Mouse (Mus musculus): ENCODE measurements at regions not wholly inside any gene's neighbourhood (a gene's known extent, or its start where the extent isn't known, plus 50 kb on each side); places are given as distances from the start of the nearest gene placed in this dataset.

- Histone ChIP-seq H3K4me1 (replicated peaks; ENCODE audit: control insufficient read depth, insufficient read depth, low read length) (no peaks in the 10 kb centered on the region), H3K4me2 (replicated peaks; ENCODE audit: low read depth) (no peak overlapping the region), H3K27me3 (replicated peaks; ENCODE audit: control insufficient read depth, insufficient read depth, low read length) (peaks cover 47% of the 10 kb centered on the region), H3K27ac (ENCODE audit: low read depth, low read length) (no peak overlapping the region), H3K9ac (ENCODE audit: low read depth, low read length) (no peak overlapping the region), H3K4me3 (ENCODE audit: low read depth, low read length) (no peak overlapping the region), H3K9me3 (ENCODE audit: control insufficient read depth) (no peaks in the 10 kb centered on the region), H3K36me3 (ENCODE audit: control insufficient read depth, insufficient read depth) (no peaks in the 10 kb centered on the region)
- ATAC-seq: no peak
- WGBS: 27% methylated on average over 13 of the region's 13 CpGs
- no peak for TF ChIP-seq CTCF (IDR thresholded peaks at IDR 0.05; ENCODE audit: low read depth)
Measured at GRCm38 (mm10) chr5:120304295-120304701, 127.2 kb upstream of the Lhx5 start.

GRCm38 (mm10) chr5:120312299-120312698 lies 119.2 kb upstream of the Lhx5 start:
- Histone ChIP-seq H3K4me2 (replicated peaks; ENCODE audit: low read depth) (no peak overlapping the region), H3K36me3 (ENCODE audit: control insufficient read depth, insufficient read depth) (no peaks in the 10 kb centered on the region), H3K27ac (ENCODE audit: low read depth, low read length) (no peak overlapping the region), H3K27me3 (replicated peaks; ENCODE audit: control insufficient read depth, insufficient read depth, low read length) (no peaks in the 10 kb centered on the region), H3K4me3 (ENCODE audit: low read depth, low read length) (no peak overlapping the region), H3K4me1 (replicated peaks; ENCODE audit: control insufficient read depth, insufficient read depth, low read length) (no peaks in the 10 kb centered on the region; the same call in 1 of the 2 replicates), H3K9ac (ENCODE audit: low read depth, low read length) (no peak overlapping the region), H3K9me3 (ENCODE audit: control insufficient read depth) (peaks cover 4% of the 10 kb centered on the region; the same call in 1 of the 2 replicates)
- WGBS: 87% methylated on average over 6 of the region's 6 CpGs
- peak; percentile 59 for TF ChIP-seq CTCF (IDR thresholded peaks at IDR 0.05; ENCODE audit: low read depth)
- ATAC-seq: no peak

GRCm38 (mm10) chr5:120313984-120314383 lies 117.5 kb upstream of the Lhx5 start:
- no peak for TF ChIP-seq CTCF (IDR thresholded peaks at IDR 0.05; ENCODE audit: low read depth)
- no peak for ATAC-seq
- 41% methylated on average over 6 of the region's 6 CpGs for whole genome bisulfite sequencing

GRCm38 (mm10) chr5:120315116-120315515 lies 116.4 kb upstream of the Lhx5 start:
- peaks cover 4% of the 10 kb centered on the region; the same call in 1 of the 2 replicates for H3K9me3 ChIP-seq (ENCODE audit: control insufficient read depth)
- no peak overlapping the region for H3K4me2 ChIP-seq (replicated peaks; ENCODE audit: low read depth)
- TF ChIP-seq CTCF (IDR thresholded peaks at IDR 0.05; ENCODE audit: low read depth): no peak
- no peak overlapping the region for H3K4me3 ChIP-seq (ENCODE audit: low read depth, low read length)
- WGBS: 46% methylated on average over 8 of the region's 8 CpGs
- no peak overlapping the region for H3K27ac ChIP-seq (ENCODE audit: low read depth, low read length)
- no peak for ATAC-seq
- H3K4me1 ChIP-seq (replicated peaks; ENCODE audit: control insufficient read depth, insufficient read depth, low read length): no peaks in the 10 kb centered on the region; the same call in 1 of the 2 replicates
- no peaks in the 10 kb centered on the region for H3K36me3 ChIP-seq (ENCODE audit: control insufficient read depth, insufficient read depth)
- H3K27me3 ChIP-seq (replicated peaks; ENCODE audit: control insufficient read depth, insufficient read depth, low read length): no peaks in the 10 kb centered on the region
- no peak overlapping the region for H3K9ac ChIP-seq (ENCODE audit: low read depth, low read length)

More at GRCm38 (mm10) chr5:120313984-120314383, 117.5 kb upstream of the Lhx5 start:
- peaks cover 4% of the 10 kb centered on the region; the same call in 1 of the 2 replicates for H3K9me3 ChIP-seq (ENCODE audit: control insufficient read depth)
- H3K36me3 ChIP-seq (ENCODE audit: control insufficient read depth, insufficient read depth): no peaks in the 10 kb centered on the region
- no peak overlapping the region for H3K4me3 ChIP-seq (ENCODE audit: low read depth, low read length)
- no peak overlapping the region for H3K27ac ChIP-seq (ENCODE audit: low read depth, low read length)
- no peak overlapping the region for H3K4me2 ChIP-seq (replicated peaks; ENCODE audit: low read depth)
- no peaks in the 10 kb centered on the region; the same call in 1 of the 2 replicates for H3K4me1 ChIP-seq (replicated peaks; ENCODE audit: control insufficient read depth, insufficient read depth, low read length)
- H3K9ac ChIP-seq (ENCODE audit: low read depth, low read length): 0 out of 2 replicates have a peak overlapping the region, but pooled peaks have one; percentile 11
- H3K27me3 ChIP-seq (replicated peaks; ENCODE audit: control insufficient read depth, insufficient read depth, low read length): no peaks in the 10 kb centered on the region

GRCm38 (mm10) chr5:120318951-120319350 lies 112.5 kb upstream of the Lhx5 start:
- Histone ChIP-seq H3K27me3 (replicated peaks; ENCODE audit: control insufficient read depth, insufficient read depth, low read length) (peaks cover 14% of the 10 kb centered on the region; the same call in 1 of the 2 replicates), H3K4me2 (replicated peaks; ENCODE audit: low read depth) (no peak overlapping the region), H3K27ac (ENCODE audit: low read depth, low read length) (no peak overlapping the region), H3K9me3 (ENCODE audit: control insufficient read depth) (no peaks in the 10 kb centered on the region), H3K4me3 (ENCODE audit: low read depth, low read length) (no peak overlapping the region), H3K4me1 (replicated peaks; ENCODE audit: control insufficient read depth, insufficient read depth, low read length) (no peaks in the 10 kb centered on the region), H3K36me3 (ENCODE audit: control insufficient read depth, insufficient read depth) (no peaks in the 10 kb centered on the region), H3K9ac (ENCODE audit: low read depth, low read length) (no peak overlapping the region)
- WGBS: 32% methylated on average over 1 of the region's 1 CpGs
- no peak for ATAC-seq
- TF ChIP-seq CTCF (IDR thresholded peaks at IDR 0.05; ENCODE audit: low read depth): no peak

GRCm38 (mm10) chr5:120322031-120322731 lies 109.3 kb upstream of the Lhx5 start:
- no peak for TF ChIP-seq CTCF (IDR thresholded peaks at IDR 0.05; ENCODE audit: low read depth)
- ATAC-seq: no peak
- 0 out of 2 replicates have a peak overlapping the region, but pooled peaks have one; percentile 6 for H3K4me2 ChIP-seq (replicated peaks; ENCODE audit: low read depth)
- H3K27me3 ChIP-seq (replicated peaks; ENCODE audit: control insufficient read depth, insufficient read depth, low read length): peaks cover 20% of the 10 kb centered on the region; the same call in 1 of the 2 replicates
- no peak overlapping the region for H3K4me3 ChIP-seq (ENCODE audit: low read depth, low read length)
- no peaks in the 10 kb centered on the region for H3K36me3 ChIP-seq (ENCODE audit: control insufficient read depth, insufficient read depth)
- H3K27ac ChIP-seq (ENCODE audit: low read depth, low read length): no peak overlapping the region
- H3K9ac ChIP-seq (ENCODE audit: low read depth, low read length): no peak overlapping the region
- H3K4me1 ChIP-seq (replicated peaks; ENCODE audit: control insufficient read depth, insufficient read depth, low read length): no peaks in the 10 kb centered on the region
- H3K9me3 ChIP-seq (ENCODE audit: control insufficient read depth): no peaks in the 10 kb centered on the region
- WGBS: 2% methylated on average over 29 of the region's 30 CpGs
